Mouse (Mus musculus): Measurements from ENCODE around the gene Pax5. TPM values are rescaled to one million over a fixed set of nuclear protein-coding genes. Genes with fewer than 3 reads are reported as not detected.
"Not testable (repeated sequence)": the region's sequence is repeated elsewhere in the genome, so short reads cannot be mapped to it uniquely, and the experiment has no call there.

Gene Pax5
- 8.5 and 8.6 TPM in 2 replicates for polyA plus RNA-seq (2016; fragmentation: Nextera tagmentation; extraction: Ambion mirVana)

DNA sequence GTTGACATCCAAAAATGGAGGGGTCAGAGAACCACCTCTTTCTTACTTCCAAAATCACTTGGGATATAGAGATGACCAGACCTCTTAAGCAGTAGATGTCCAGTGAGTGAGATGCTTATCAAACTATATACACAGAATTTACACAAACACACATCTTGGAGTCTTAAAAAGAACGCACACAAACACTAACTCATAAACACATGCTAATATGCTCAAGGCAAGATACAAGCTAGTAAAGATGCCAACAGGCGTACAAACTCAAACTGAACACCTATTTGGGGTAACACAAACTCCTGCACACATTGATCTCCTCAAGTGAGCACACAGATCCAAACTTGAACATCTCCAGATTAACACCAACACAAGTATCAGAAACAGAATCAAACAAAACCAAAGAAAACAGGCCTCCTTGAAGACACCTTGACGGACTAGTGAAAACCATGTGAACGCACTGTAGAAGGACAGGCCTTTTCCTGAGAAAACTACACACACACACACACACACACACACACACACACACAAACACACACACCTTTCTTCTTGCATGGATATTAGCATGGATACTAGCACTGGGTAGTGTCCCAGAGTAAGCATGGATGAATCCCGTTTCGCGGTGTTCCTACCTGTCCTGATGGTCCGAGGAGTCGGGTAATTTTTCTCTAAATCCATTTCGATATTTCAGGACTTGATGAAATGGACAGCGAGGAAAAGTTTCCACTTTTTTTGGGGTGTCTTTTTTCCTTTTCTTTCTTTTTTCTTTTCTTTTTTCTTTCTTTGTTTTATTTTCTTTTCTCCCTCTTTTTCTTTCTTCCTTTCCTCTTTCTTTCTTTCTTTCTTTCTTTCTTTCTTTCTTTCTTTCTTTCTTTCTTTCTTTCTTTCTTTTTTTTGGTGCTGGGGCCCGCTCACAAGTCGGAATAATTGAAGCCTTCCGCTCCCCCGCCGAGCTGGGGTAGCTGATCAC, at the start of gene Pax5:
Pax5 (minus strand) TSS at position 748 of the 961 bp plus-strand sequence.
- Histone ChIP-seq H3K9me3 (replicated peaks) (no peaks in the 10 kb centered on the region), H3K27me3 (peaks cover 93% of the 10 kb centered on the region), H3K9ac (no peak within 1 kb of the TSS), H3K4me2 (replicated peaks) (0 out of 2 replicates have a peak within 1 kb of the TSS, but pooled peaks have one; percentile 15), H3K36me3 (no peaks in the 10 kb centered on the region), H3K4me3 (peak within 1 kb of the TSS; percentile 9; the same call in 1 of the 2 replicates), H3K4me1 (peaks cover 14% of the 10 kb centered on the region), H3K27ac (peak within 1 kb of the TSS; percentile 52; the same call in 1 of the 2 replicates)
- no peak for ATAC-seq (ENCODE audit: low FRiP score)
- WGBS: 26% methylated on average over 16 of the region's 16 CpGs

DNA sequence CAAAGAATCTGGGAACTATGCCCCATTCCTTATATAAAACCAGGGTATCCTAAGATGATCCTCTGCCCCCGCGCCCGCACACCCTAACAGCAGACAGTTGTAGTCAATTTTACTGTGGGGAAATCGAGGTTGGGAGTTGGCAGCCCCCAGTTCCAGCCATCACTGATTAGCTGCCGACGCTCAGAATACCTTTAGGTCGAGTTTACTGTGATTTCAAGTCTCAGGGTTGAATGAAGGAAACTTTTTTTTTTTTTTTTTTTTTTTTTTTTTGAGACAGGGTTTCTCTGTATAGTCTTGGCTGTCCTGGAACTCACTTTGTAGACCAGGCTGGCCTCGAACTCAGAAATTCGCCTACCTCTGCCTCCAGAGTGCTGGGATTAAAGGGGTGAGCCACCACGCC, 46.8 kb upstream of the Pax5 start:
- not testable (repeated sequence) for H3K36me3 ChIP-seq; H3K9me3 ChIP-seq (replicated peaks); H3K27me3 ChIP-seq; ATAC-seq (ENCODE audit: low FRiP score)
- H3K4me3 ChIP-seq: peak overlapping the region; percentile 81
- H3K4me1 ChIP-seq: peaks cover 10% of the 10 kb centered on the region
- WGBS: 7% methylated on average over 10 of the region's 10 CpGs
- peak overlapping the region; percentile 89 for H3K9ac ChIP-seq
- peak overlapping the region; percentile 91 for H3K27ac ChIP-seq
- H3K4me2 ChIP-seq (replicated peaks): peak overlapping the region; percentile 86

DNA sequence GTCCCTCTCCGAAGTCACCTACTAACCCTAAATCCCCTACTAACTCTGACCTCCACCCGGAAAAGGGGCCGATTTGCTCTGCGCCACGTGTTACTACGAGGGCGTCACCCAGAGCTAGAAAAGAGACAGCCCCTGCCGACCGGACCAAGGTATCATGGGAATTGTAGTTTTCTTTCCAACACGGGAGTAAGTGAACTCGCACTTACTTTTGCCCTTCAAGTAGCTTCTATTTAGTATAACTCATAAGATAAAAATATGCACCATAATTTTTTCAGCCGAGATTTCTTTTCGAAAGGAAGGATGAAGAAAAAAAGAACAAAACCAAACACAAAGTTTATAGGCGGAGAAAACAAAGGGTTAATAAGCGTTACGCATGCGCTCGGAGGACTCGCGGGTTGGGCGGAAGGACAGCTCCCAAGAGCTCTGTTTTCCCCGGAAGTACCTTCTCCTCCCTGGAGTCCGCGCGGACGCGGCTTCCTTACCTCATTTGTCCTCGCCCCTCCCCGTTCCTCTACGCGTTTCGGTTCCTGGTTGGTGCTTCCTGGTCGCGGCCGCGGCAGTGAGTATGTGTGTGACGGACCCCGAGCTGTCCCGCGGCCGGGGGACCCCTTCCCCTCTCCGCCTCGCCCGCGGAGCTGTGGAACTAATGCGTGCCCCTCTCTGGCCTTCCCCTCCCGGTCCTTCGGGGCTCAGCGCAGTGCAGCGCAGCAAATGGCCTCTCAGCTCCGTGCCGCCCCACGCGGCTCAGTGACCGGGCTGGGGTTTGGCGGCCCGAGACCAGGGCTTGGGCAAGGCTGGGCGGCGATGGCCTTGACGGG, 46.1 kb upstream of the Pax5 start:
- no peaks in the 10 kb centered on the region for H3K9me3 ChIP-seq (replicated peaks)
- peak overlapping the region; percentile 89 for H3K9ac ChIP-seq
- peak overlapping the region; percentile 81 for H3K4me3 ChIP-seq
- H3K4me2 ChIP-seq (replicated peaks): peak overlapping the region; percentile 86
- WGBS: under 1% methylated on average over 60 of the region's 60 CpGs
- no peaks in the 10 kb centered on the region for H3K27me3 ChIP-seq
- peaks cover 10% of the 10 kb centered on the region for H3K4me1 ChIP-seq
- no peaks in the 10 kb centered on the region for H3K36me3 ChIP-seq
- H3K27ac ChIP-seq: peak overlapping the region; percentile 91
- peak; percentile 99 for ATAC-seq (ENCODE audit: low FRiP score)

DNA sequence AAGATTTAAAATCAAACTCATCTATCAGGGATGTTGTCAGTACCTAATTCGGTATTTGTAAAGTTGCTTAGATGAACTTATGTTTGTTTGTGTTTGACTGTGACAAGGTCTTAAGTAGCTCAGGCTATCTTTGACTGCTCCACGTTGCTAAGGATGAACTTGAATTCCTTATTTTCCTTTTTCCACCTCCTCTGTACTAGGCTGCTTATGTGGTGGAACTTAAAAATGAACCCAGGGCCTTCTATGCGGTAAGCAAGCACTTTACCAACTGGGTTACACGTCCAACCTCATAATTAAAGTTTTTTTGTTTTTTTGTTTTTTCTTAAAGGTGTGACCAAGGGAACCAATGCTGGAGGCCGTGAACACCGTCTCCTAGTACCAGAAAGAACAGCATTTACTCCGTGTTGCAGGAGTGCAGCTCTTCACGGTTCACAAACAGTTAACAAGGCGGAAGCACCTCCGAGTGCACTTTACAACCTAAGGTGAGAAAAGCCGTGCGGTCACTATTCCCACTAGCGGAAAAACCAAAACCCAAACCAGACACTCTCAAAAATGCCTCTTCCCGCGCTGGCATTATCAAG, 45.4 kb upstream of the Pax5 start, which contains the start of gene Zcchc7:
Zcchc7 (plus strand) TSS at position 325 of the 581 bp plus-strand sequence.
- peak; percentile 59 for ATAC-seq (ENCODE audit: low FRiP score)
- Histone ChIP-seq H3K4me2 (replicated peaks) (peak within 1 kb of the TSS; percentile 86), H3K9me3 (replicated peaks) (no peaks in the 10 kb centered on the region), H3K4me3 (peak within 1 kb of the TSS; percentile 81), H3K27me3 (no peaks in the 10 kb centered on the region), H3K36me3 (no peaks in the 10 kb centered on the region), H3K27ac (peak within 1 kb of the TSS; percentile 91), H3K4me1 (peaks cover 10% of the 10 kb centered on the region), H3K9ac (peak within 1 kb of the TSS; percentile 89)
- WGBS: 5% methylated on average over 15 of the region's 15 CpGs

DNA sequence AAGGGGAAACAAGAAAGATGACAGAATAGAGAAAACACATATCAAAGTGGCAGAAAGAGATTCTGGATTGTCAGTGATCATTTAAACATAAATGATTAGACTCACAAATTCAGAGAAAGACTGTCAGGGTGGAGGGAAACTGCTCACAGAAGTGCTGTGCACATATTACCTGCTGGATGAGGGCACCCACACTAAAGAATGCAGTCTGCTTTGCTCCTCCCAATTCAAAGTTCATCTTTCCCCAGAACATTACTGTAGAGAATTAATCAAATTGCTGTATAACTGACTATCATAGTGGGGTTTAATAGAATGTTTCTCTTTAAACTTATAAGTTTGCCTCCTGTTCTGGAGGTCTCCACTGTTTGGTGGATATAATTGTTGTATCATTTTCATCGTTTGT, 30.2 kb upstream of the Pax5 start:
- no peak overlapping the region for H3K4me2 ChIP-seq (replicated peaks)
- no peaks in the 10 kb centered on the region for H3K27me3 ChIP-seq
- no peak overlapping the region for H3K9ac ChIP-seq
- no peak overlapping the region for H3K27ac ChIP-seq
- no peak overlapping the region for H3K4me3 ChIP-seq
- H3K4me1 ChIP-seq: no peaks in the 10 kb centered on the region
- ATAC-seq (ENCODE audit: low FRiP score): no peak
- 84% methylated on average over 1 of the region's 1 CpGs for WGBS
- 0 out of 2 replicates have a peak, but pooled peaks cover 7% of the 10 kb centered on the region for H3K9me3 ChIP-seq (replicated peaks)
- no peaks in the 10 kb centered on the region for H3K36me3 ChIP-seq

DNA sequence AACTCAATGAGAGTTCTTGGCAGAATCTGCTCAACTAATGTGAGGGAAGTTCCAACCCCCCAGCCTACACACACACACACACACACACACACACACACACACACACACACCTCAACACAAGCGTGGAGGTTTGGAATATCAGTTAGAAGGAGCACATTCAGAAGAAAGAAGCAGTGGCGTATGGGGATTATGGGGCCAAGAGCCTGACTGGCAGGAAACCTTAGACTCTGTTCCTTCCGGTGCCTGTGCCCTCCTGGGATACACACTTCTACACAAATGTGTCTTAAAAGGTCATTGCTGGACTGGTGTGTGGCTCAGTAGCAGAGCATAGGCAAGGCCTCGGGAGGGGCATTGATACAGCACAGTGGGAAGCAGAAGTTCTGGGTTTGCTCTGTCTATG, 10.9 kb upstream of the Pax5 start:
- Histone ChIP-seq H3K9me3 (replicated peaks) (no peaks in the 10 kb centered on the region), H3K4me2 (replicated peaks) (no peak overlapping the region), H3K36me3 (no peaks in the 10 kb centered on the region), H3K4me3 (no peak overlapping the region), H3K4me1 (no peaks in the 10 kb centered on the region), H3K27ac (no peak overlapping the region), H3K27me3 (peaks cover 35% of the 10 kb centered on the region), H3K9ac (no peak overlapping the region)
- ATAC-seq (ENCODE audit: low FRiP score): no peak
- 84% methylated on average over 4 of the region's 4 CpGs for WGBS

DNA sequence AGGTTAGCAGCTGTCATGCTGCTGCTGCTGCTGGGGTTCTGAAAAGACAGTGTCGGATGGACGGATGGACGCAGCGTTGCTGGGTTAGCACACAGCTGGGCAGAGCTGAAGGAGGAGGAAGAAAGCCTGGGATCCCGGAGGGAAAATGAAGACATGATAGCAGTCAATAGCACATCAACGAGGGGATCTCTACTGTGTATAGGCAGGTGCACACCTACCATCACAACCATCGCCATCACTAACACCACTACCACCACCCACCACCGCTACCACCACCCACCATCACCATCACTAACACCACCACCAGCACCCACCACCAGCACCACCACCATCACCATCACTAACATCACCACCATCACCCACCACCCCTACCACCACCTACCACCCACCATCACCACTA, 9.8 kb upstream of the Pax5 start:
- 93% methylated on average over 8 of the region's 8 CpGs for WGBS
- ATAC-seq (ENCODE audit: low FRiP score): no peak
- Histone ChIP-seq H3K36me3 (no peaks in the 10 kb centered on the region), H3K4me2 (replicated peaks) (no peak overlapping the region), H3K4me3 (no peak overlapping the region), H3K27me3 (peaks cover 42% of the 10 kb centered on the region), H3K9me3 (replicated peaks) (no peaks in the 10 kb centered on the region), H3K4me1 (no peaks in the 10 kb centered on the region), H3K27ac (no peak overlapping the region), H3K9ac (no peak overlapping the region)

DNA sequence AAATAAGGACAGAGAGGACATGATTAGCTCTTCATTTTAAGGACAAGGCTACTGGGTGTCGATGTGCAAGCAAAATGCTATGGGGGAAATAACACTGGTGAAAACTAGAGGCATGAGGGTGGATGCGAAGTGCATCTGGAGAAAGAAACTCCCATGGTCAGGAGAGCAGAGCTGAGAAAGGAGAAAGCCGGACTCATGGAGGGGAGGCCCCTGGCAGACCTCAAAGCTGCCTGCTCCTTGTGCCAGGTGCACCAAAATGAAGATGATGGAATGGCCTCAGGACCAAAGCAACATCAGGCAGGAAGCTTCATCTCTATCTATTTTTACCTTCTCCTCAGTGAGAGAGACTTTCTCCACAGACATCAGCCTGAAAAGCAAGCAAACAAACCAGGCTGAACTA, 7.4 kb upstream of the Pax5 start:
- Histone ChIP-seq H3K4me1 (peaks cover 9% of the 10 kb centered on the region), H3K36me3 (no peaks in the 10 kb centered on the region), H3K9me3 (replicated peaks) (no peaks in the 10 kb centered on the region), H3K27me3 (peaks cover 63% of the 10 kb centered on the region), H3K9ac (no peak overlapping the region), H3K27ac (no peak overlapping the region), H3K4me2 (replicated peaks) (no peak overlapping the region), H3K4me3 (no peak overlapping the region)
- ATAC-seq (ENCODE audit: low FRiP score): no peak
- 80% methylated on average over 3 of the region's 3 CpGs for WGBS

DNA sequence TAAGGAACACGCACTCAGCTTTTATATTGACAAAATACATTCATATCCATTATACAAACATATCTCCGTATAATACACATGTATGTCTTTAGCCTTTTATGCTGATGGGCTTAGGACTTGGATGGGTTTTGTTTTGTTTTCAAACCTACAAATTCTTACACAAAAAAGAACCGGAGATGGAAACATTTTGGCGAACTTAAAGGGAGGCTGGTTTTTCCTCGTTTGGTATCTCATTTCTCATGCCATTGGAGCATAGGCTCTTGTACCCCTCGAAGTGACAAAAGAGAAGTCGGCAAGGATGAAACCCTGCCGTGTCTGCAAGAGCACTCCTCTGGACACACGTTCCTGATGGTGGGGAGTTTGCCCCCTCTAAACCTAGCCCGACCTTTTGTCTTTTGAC, 6.1 kb upstream of the Pax5 start:
- Histone ChIP-seq H3K4me1 (peaks cover 9% of the 10 kb centered on the region), H3K9me3 (replicated peaks) (no peaks in the 10 kb centered on the region), H3K36me3 (no peaks in the 10 kb centered on the region), H3K27me3 (peaks cover 74% of the 10 kb centered on the region), H3K27ac (no peak overlapping the region), H3K4me3 (no peak overlapping the region), H3K4me2 (replicated peaks) (no peak overlapping the region), H3K9ac (no peak overlapping the region)
- 2% methylated on average over 10 of the region's 10 CpGs for WGBS
- ATAC-seq (ENCODE audit: low FRiP score): no peak

DNA sequence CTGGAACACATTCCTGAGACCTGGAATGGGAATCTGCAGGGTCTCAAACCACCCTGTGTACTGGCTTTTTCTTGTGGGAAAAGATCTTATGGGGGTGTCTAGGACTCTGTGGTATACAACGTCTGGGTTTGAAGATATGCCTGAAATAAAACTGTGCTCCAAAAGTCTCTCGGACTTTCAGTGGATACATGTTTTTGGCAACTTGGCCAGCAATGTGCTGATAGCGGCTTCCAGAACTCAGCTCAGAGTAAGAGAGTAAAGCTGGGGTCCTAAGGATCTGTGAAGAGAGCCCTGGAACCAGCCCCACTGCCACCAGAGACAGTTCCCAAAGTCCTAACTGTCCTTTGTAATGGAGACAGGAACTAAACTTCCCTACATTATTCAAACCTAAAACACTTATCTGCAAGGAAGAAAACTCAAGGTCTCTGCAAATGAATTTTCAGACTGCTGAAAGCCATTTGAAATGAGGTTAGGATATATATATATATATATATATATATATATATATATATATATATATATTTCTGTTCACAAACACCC, 5.4 kb upstream of the Pax5 start:
- Histone ChIP-seq H3K4me3 (no peak overlapping the region), H3K9ac (no peak overlapping the region), H3K27me3 (peaks cover 81% of the 10 kb centered on the region), H3K9me3 (replicated peaks) (no peaks in the 10 kb centered on the region), H3K4me2 (replicated peaks) (no peak overlapping the region), H3K27ac (no peak overlapping the region), H3K4me1 (peaks cover 10% of the 10 kb centered on the region), H3K36me3 (no peaks in the 10 kb centered on the region)
- ATAC-seq (ENCODE audit: low FRiP score): no peak
- WGBS: 10% methylated on average over 3 of the region's 3 CpGs

DNA sequence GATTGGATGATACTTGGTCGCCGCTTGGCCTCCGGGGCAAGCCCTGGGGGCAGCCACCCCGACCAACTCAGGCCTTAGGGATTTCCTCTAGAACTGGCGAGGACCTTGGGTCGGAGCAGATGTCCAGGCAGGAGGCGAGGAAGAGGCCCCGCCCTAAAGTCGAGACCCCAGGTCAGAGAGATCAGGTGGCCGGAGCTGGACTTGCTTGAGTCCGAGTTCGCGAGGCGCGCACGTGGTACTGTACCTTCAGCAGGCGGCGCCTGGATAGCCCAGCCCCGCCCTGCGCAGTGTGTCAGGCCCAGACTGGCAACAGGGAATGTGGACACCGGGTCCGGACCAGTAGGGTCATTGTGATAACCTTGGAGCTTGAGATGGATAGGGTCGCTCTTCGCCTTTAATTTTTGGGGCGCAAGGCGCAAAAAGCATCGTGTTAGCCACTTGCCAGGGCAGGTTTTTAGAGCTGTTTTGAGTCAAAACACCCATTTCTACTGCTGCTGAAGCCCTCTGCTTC, 3.9 kb upstream of the Pax5 start:
- H3K36me3 ChIP-seq: no peaks in the 10 kb centered on the region
- H3K4me1 ChIP-seq: peaks cover 11% of the 10 kb centered on the region
- 1% methylated on average over 27 of the region's 27 CpGs for WGBS
- H3K27me3 ChIP-seq: peaks cover 85% of the 10 kb centered on the region
- H3K4me2 ChIP-seq (replicated peaks): peak overlapping the region; percentile 39
- H3K4me3 ChIP-seq: peak overlapping the region; percentile 25
- H3K9ac ChIP-seq: no peak overlapping the region; the same call in 1 of the 2 replicates
- H3K27ac ChIP-seq: no peak overlapping the region; the same call in 1 of the 2 replicates
- H3K9me3 ChIP-seq (replicated peaks): no peaks in the 10 kb centered on the region
- no peak for ATAC-seq (ENCODE audit: low FRiP score)
